8 mouse cellular contexts compared by ENCODE assay signal in the genomic region with DNA sequence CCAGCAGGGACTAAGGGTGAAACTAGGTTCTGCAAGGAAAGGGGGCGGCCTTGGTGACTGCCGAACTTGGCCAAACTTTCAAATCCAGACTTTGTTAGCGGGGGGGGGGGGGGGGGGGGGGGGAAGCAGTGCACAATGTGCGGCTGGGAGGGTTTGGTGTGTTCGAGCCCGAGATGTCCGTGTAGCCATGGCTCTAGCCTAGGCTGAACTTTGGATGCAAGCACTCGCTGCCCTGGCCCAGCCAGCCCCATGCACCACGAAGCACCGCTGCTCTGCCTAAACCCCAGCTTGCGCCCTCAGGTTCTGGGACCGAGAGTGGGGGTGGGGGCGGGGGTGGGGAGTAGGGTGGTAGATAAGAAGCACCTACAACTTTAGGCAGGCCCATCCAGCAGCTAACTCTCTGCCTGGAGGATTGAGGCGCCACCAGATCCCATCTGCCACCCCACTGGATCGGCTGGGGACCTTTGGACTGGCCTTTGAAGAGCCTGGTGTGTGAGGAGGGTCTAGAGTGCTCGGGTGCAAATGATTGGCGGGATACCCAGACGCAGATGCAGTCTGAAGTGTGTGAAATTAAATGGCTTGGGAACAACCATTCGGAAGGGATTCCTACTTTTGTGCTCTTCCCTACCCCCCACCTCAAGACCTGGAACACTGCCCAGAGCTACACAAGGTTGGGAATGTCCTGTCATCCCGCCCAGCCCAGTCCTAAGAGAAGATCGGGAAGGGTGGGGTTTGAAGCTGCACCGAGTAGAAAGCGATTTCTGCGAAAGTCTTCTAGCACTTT. TPM values are rescaled to one million over a fixed set of nuclear protein-coding genes. Genes with fewer than 3 reads are reported as not detected.
DNase-seq lines count a peak whose midpoint lies in the region; ATAC-seq and TF ChIP-seq lines count a peak whose summit lies in the region.

No protein-coding gene starts in this region.

- H3K36me3 ChIP-seq in intestine, postnatal 0 days (ENCODE audit: control insufficient read depth, insufficient read depth) = no peaks in the 10 kb centered on the region
- H3K36me3 ChIP-seq in liver, postnatal 0 days (replicated peaks; ENCODE audit: insufficient read depth, low read length) = no peaks in the 10 kb centered on the region
- H3K36me3 ChIP-seq in stomach, embryonic 15.5 days = no peaks in the 10 kb centered on the region

- no peak for TF ChIP-seq CTCF in intestine, postnatal 0 days (IDR thresholded peaks at IDR 0.05; ENCODE audit: low read depth)
- no peak for TF ChIP-seq CTCF in liver, postnatal 0 days (IDR thresholded peaks at IDR 0.05; ENCODE audit: low read depth)

- ATAC-seq in CD4-positive, CD25-positive, alpha-beta regulatory T cell, adult 4 months = no peak
- ATAC-seq in intestine, postnatal 0 days = peak; percentile 58
- ATAC-seq in liver, postnatal 0 days = peak; percentile 64
- ATAC-seq in stomach, embryonic 15.5 days (ENCODE audit: insufficient read depth, low FRiP score, low read depth) = peak; percentile 27; the same call in 1 of the 2 replicates

- no peaks in the 10 kb centered on the region for H3K27me3 ChIP-seq in intestine, postnatal 0 days (replicated peaks; ENCODE audit: control insufficient read depth, insufficient read depth, low read length)
- H3K27me3 ChIP-seq in liver, postnatal 0 days (ENCODE audit: insufficient read depth, low read length) = no peaks in the 10 kb centered on the region
- no peaks in the 10 kb centered on the region for H3K27me3 ChIP-seq in stomach, embryonic 15.5 days (replicated peaks)

- no peak for TF ChIP-seq EP300 in liver, postnatal 0 days (IDR thresholded peaks at IDR 0.05; ENCODE audit: low read depth)

- peak overlapping the region; percentile 98 for H3K4me2 ChIP-seq in intestine, postnatal 0 days (replicated peaks; ENCODE audit: low read depth)
- peak overlapping the region; percentile 86 for H3K4me2 ChIP-seq in liver, postnatal 0 days (ENCODE audit: low read depth, low read length)
- peak overlapping the region; percentile 97 for H3K4me2 ChIP-seq in stomach, embryonic 15.5 days

- peak overlapping the region; percentile 94 for H3K27ac ChIP-seq in brown adipose tissue, adult 24 weeks (replicated peaks; ENCODE audit: low read depth, low read length)
- peak overlapping the region; percentile 83 for H3K27ac ChIP-seq in intestine, postnatal 0 days (ENCODE audit: low read depth, low read length)
- peak overlapping the region; percentile 95 for H3K27ac ChIP-seq in liver, postnatal 0 days (ENCODE audit: low read depth)
- H3K27ac ChIP-seq in stomach, embryonic 15.5 days = peak overlapping the region; percentile 74; the same call in 1 of the 2 replicates

- peak; percentile 42 for DNase-seq in CD4-positive, CD25-positive, alpha-beta regulatory T cell, adult 2 months (ENCODE audit: low read depth, low spot score)
- DNase-seq in heart, adult 11 months = peak; percentile 98
- DNase-seq in liver, postnatal 0 days = peak; percentile 67
- no peak for DNase-seq in urinary bladder, postnatal 10 days (ENCODE audit: low spot score)

- peak overlapping the region; percentile 82 for H3K9ac ChIP-seq in intestine, postnatal 0 days (ENCODE audit: low read depth, low read length)
- peak overlapping the region; percentile 82 for H3K9ac ChIP-seq in liver, postnatal 0 days (replicated peaks)
- peak overlapping the region; percentile 62; the same call in 1 of the 2 replicates for H3K9ac ChIP-seq in stomach, embryonic 15.5 days

- peaks cover 33% of the 10 kb centered on the region for H3K4me1 ChIP-seq in brown adipose tissue, adult 24 weeks (ENCODE audit: control insufficient read depth, insufficient read depth, insufficient read length, low read length)
- peaks cover 6% of the 10 kb centered on the region for H3K4me1 ChIP-seq in intestine, postnatal 0 days (replicated peaks; ENCODE audit: control insufficient read depth, insufficient read depth, low read length)
- H3K4me1 ChIP-seq in liver, postnatal 0 days (ENCODE audit: insufficient read depth) = peaks cover 53% of the 10 kb centered on the region
- H3K4me1 ChIP-seq in stomach, embryonic 15.5 days = peaks cover 44% of the 10 kb centered on the region

- H3K9me3 ChIP-seq in intestine, postnatal 0 days (ENCODE audit: control insufficient read depth) = no peaks in the 10 kb centered on the region
- no peaks in the 10 kb centered on the region for H3K9me3 ChIP-seq in liver, postnatal 0 days (ENCODE audit: low read length)
- no peaks in the 10 kb centered on the region for H3K9me3 ChIP-seq in stomach, embryonic 15.5 days

- peak overlapping the region; percentile 75 for H3K4me3 ChIP-seq in brown adipose tissue, adult 24 weeks (ENCODE audit: insufficient read depth, low read depth, low read length)
- peak overlapping the region; percentile 67 for H3K4me3 ChIP-seq in intestine, postnatal 0 days (ENCODE audit: low read depth, low read length)
- H3K4me3 ChIP-seq in liver, postnatal 0 days (ENCODE audit: low read depth, low read length) = peak overlapping the region; percentile 65
- H3K4me3 ChIP-seq in stomach, embryonic 15.5 days (replicated peaks) = peak overlapping the region; percentile 67

- 5% methylated on average over 23 of the region's 24 CpGs for WGBS in intestine, postnatal 0 days
- 4% methylated on average over 18 of the region's 24 CpGs for WGBS in liver, postnatal 0 days (ENCODE audit: insufficient replicate concordance)
- 3% methylated on average over 24 of the region's 24 CpGs for WGBS in stomach, embryonic 15.5 days

RNA-seq across cellular contexts. Expression of gene Rin3, which starts 0.8 kb away (rescaled TPM):
- polyA plus RNA-seq in CD4-positive, CD25-positive, alpha-beta regulatory T cell, adult 4 months (2017; shearing (Covaris generic)) = 10 to 100 TPM; 68.3 to 91.8 TPM
- 2.9 and 7.5 TPM in 2 replicates for polyA plus RNA-seq in brown adipose tissue, adult 24 weeks (2012; ENCODE audit: insufficient read depth, insufficient read length, missing spikeins)
- polyA plus RNA-seq in intestine, postnatal 0 days (2015; fragmentation: Nextera tagmentation; extraction: Ambion mirVana) = 8.8 and 10.5 TPM in 2 replicates
- 8.3 and 10.0 TPM in 2 replicates for polyA plus RNA-seq in liver, postnatal 0 days (2015; fragmentation: Nextera tagmentation; extraction: Ambion mirVana)
- 10.5 TPM in 2 replicates for polyA plus RNA-seq in stomach, embryonic 15.5 days (2015; fragmentation: Nextera tagmentation; extraction: Ambion mirVana)
